Mouse (Mus musculus) neutrophil, adult 83 days (primary cell): ENCODE data around the gene Rps16. TPM values are rescaled to one million over a fixed set of nuclear protein-coding genes. Genes with fewer than 3 reads are reported as not detected.

Experiments
- total RNA-seq, 2 experiments: library from RNA; stranded (reverse); gene quantifications; one replicate each; pipeline ENCODE4 v1.2.4; 2023

The Rps16 gene
- total RNA-seq, result 1,000 to 10,000 TPM; 1,040 to 1,142 TPM

DNA sequence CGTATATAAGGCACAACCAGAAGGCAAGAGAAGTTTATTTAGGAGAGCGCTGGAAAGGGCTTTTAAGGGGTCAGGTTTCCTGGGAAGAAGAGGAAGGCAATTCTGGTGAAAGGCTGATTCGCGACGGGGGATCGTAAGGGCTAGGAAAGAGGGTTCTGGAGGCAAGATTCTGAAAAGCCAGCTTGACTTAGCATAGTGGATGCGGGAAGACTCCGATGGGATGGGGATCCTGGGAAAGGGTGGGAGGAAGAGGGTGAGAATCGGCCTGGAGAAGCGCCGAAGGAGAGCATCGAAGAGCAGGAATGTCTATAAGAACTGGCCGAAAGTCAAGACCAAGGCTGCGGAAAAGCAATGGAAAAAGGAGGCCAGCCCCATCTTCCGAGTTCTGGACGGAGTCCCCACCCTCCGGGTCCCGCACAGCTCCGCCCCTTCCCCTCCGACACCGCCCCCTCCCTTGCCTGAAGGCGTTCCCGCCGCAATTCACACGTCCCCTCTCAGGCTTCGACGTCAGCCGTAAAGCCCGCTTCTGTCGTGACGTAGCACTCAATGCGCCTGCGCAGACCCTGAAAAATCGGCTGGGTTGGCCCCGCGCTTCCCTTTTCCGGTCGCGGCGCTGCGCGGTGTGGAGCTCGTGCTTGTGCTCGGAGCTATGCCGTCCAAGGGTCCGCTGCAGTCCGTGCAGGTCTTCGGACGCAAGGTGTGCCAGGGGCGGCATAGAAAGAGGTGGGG, at the start of gene Rps16:
Gene Rps16, plus strand, starts transcription at position 498 of the 729 bp plus-strand sequence.

DNA sequence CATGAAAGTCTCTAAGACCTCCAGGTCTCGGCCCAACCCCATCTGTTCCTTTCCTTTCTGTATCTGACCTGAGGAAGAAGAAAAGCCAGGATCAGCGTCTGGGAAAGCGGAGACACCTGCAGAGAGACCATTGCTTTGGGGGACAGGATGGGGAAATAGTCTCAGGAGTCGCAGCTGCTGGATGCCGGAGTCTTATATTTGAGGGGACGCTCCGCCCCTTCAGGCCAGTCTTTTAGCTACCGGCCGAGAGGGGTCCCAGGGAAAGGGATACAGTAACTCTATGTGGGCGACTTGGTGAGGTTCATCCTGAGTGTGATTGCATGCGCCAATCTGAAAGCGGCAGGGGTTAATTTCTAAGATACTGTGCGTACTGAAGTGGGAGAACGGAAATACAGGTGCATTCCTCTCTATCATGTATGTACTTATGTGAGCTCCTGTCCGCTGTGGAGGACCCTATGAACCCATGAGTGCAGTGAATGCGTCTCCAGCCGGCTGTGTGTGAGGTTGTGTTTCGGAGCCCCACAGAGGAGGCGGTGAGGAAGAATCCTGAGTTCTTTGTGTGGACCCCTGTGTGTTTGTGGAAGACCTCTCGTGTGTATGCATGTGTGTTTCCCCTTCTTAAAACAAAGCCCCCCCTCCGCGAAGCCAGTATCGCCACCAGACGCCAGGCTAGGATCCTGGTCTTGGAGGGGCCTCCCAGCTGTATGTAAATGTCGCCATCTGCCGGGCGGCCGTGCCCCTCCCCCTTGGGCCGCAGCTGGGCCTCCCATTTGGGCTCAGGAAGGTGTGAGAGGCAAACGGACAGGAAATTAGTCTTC, 48.6 kb upstream of the Rps16 start, which contains the start of gene Dll3:
Gene Dll3, minus strand, starts transcription at position 623 of the 818 bp plus-strand sequence.

DNA sequence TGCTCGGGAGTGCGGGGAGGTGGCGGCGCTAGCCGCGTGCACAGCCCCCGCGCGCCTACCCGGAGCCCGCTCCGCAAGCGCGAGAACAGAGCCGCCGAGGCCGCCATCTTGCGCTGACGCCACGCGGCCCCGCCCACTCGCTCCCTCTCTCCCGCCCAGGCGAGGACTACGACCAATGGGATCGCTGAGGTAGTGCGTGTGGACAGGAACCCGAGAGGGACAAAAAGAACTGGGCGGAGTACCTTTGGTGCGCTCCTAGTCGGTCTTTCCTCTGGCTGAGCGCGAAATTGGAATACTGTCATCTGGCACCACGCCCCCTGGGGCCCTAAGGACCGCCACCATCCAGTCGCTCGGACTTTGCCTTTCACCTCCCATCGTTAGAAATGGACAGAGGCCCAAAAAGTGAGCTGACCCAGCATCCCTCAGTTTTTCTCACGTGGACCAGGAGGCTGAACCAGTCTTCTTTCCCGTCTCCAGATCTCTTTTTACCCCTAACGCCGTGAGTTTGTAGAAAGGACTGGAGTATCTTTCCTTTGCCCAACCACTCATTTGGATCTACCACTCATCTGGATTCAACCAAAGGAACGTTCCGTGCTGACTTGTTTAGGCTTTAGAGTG, 38.4 kb upstream of the Rps16 start, which contains the start of gene Timm50:
Gene Timm50, minus strand, starts transcription at position 147 of the 618 bp plus-strand sequence.

DNA sequence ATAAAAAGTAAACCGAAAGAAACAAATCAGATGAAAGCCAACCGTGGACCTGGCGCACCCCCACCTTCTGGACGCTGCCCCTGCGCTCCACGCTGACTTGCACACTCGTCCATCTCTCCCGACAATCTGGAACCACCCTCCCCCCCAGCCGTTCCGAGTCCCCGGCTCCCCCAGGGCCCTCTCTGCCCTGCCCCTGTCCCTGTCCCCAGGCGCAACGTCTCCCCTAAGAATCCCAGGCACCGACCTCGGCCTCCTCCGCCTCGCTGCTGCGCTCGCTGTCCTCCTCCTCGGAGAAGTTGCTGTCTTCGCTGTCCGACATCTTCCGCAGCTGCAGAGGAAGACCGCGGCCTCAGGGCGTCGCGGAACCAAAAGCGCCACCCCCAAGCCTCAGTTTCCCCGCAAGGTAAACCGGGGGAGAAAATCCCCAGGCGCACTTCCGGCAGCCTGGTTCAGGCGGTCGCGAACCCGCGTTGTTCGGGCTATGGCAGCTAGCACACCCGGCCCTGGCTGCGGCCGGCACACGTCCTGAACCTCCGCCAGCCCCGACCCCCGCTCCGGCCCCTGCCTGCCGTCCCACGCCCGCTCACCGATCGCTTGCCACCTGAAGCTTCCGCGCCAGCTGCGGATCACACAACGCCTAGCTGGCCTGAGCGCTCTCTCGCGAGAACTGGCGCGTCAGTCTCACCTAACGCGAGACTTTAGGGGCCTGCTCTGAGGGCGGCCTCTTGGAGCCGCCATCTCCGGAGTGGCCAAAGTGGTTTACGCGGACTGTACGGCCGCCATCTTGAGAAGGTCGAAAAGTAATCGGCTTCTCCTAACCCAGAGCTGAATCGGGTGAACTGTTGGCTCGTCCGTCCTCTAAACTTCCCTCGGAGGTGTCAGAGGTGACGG, 12.1 kb upstream of the Rps16 start, which contains the start of gene Supt5:
Gene Supt5, minus strand, starts transcription at position 639 of the 891 bp plus-strand sequence.

DNA sequence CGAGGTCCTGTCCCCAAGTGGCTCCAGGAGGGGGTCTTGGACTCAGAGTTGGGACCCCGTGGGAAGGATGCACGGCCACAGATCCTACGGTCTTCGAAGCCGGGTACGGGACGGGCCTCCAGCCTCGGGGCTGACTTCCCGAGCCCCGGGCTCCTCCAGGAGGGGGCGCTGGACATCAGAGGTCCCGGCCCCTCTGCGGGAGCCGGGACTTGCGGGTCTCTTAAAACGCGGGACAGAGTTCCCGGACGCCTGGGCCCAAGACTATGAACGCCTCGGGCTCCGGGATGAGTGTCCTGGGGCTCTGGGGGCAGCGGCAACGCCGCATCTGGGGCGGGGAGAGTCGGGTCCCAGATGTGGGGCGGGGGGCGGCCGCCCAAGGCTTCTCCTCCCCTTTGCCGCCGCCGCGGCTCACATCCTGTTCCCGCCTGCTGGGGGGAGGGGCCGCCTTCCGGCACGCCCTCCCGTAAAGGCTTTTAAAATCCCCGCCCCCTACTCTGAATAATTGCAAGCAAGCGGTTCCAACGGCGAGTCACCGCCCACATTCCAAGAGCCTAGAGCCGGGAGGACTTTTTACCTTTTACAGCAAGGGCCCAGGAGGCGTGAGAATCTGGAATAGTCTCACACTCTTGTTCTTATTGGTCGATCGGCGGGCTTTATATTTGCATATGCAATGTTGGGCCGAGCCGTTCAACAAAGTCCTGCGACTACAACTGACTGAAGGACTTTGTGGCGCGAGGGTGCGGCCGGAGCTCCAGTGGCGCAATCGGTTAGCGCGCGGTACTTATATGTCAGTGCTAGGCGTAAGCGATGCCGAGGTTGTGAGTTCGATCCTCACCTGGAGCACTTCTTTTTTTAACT, 22.0 kb downstream of the Rps16 start, which contains the start of gene Plekhg2:
Gene Plekhg2, minus strand, starts transcription at position 349 of the 858 bp plus-strand sequence.

DNA sequence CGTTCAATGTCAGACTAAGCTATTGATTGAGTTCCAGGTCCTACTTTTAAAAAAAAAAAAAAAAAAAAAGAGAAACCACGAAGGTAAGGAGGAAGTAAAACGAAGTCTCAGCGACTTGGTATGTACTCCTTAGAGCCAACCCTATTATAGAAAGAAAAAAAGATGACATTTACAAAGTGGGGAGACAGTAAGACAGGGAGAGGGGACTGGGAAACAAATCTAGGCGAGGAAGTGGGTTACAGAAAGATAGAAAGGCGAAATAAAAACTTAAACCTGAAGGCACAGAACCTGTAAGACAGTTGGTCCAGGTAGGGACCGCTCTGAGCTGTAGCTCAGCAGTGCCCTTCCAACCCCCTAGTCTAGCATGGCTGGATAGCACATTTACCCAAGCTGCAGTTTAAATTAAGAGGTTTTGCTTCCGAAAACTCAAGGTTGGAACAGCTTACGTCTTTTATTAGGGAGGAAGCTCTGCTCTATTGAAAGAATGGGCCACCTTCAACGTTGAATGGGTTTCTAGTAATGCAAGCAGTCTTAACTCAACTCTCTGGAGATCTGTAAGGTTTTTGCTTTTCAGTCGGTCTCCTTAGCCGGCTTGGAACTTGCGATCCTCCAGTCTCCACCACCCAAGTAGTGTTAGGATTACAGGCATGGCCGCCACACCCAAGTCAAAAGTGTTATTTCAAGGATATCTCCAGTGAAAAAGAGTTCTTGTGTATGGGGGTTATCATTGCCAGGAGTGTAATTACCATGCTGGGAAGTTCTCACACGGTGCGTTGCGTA, 30.0 kb downstream of the Rps16 start, which contains the start of gene Zfp36:
Gene Zfp36, minus strand, starts transcription at position 17 of the 780 bp plus-strand sequence.

DNA sequence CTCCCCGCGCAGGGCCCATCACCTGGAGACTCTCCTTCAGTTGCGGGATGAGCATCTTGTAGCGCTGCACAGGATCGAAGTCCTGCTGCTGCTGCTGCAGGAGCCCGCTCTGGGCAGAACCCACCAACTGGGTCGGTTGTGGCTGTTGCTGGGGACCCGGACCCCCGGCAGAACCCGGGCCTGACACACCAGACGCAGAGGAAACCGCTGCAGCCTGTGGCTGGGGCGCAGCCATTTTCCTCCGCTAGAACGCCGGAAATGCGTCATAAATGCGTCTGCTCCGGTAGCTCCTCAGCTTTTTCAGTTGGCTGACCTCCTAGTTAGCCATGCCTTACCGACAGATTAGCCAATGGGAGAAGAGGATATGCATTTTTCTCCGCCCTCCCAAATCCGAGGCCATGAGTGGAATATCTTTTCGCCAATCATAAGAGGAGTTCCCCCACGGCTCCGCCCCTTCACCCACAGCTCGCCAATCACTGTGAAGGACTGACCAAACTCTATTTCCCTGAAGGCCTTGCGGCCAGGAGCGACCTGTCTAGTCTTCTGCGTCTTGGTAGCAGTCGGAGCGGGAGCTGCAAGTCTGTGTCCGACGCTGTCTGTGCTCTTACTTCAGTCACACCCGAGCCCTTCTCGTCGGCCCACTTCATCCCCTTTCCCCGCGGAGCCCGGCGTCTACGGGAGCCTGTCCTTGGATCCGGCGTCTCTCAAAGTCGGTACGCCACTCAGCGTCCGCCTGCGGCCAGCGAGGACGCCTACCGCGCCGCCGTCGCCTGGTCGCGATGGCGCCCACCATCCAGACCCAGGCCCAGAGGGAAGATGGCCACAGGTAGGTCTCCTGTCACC, 42.2 kb downstream of the Rps16 start, which contains the start of the genes Med29 and Paf1:
Gene Med29, minus strand, starts transcription at position 280 of the 843 bp plus-strand sequence.
Gene Paf1, plus strand, starts transcription at position 523 of the 843 bp plus-strand sequence.

Other genes with a start within 250 kb of the Rps16 start
- not detected for gene 9530053A07Rik, start 221.2 kb upstream of the Rps16 start, total RNA-seq
- gene Fbl, start 180.9 kb upstream of the Rps16 start, total RNA-seq, result 10 to 100 TPM; 69.9 to 73.1 TPM
- gene Dyrk1b, start 171.2 kb upstream of the Rps16 start, total RNA-seq, result 10 to 100 TPM; 11.1 to 13.9 TPM
- gene Eid2, start 82.8 kb upstream of the Rps16 start, total RNA-seq, result 1 to 10 TPM; 1.2 to 1.5 TPM
- gene Eid2b, start 72.9 kb upstream of the Rps16 start, total RNA-seq, result 1 to 10 TPM; 4.5 to 4.7 TPM
- gene Selenov, start 59.5 kb upstream of the Rps16 start, total RNA-seq, result not detected
- not detected for gene Dll3, start 48.4 kb upstream of the Rps16 start, total RNA-seq
- 10 to 100 TPM; 24.3 to 28.2 TPM for gene Timm50, start 38.6 kb upstream of the Rps16 start, total RNA-seq
- 10 to 100 TPM; 72.6 to 73.5 TPM for gene Supt5, start 11.9 kb upstream of the Rps16 start, total RNA-seq
- 10 to 100 TPM; 25.8 to 27.0 TPM for gene Plekhg2, start 21.9 kb downstream of the Rps16 start, total RNA-seq
- gene Zfp36, start 29.6 kb downstream of the Rps16 start, total RNA-seq, result 1,000 to 10,000 TPM; 2,020 to 2,166 TPM
- gene Med29, start 42.1 kb downstream of the Rps16 start, total RNA-seq, result 10 to 100 TPM in 1 of 2 experiments, 1 to 10 TPM in 1; 7.4 to 10.8 TPM
- 10 to 100 TPM; 59.0 to 65.3 TPM for gene Paf1, start 42.3 kb downstream of the Rps16 start, total RNA-seq
- gene Gmfg, start 86.8 kb downstream of the Rps16 start, total RNA-seq, result 100 to 1,000 TPM; 506 TPM
- gene Lrfn1, start 101.3 kb downstream of the Rps16 start, total RNA-seq, result 1 to 10 TPM; 4.0 TPM
- gene Ifnl2, start 159.8 kb downstream of the Rps16 start, total RNA-seq, result not detected
- not detected for gene Ifnl3, start 172.2 kb downstream of the Rps16 start, total RNA-seq
- not detected for gene Sycn, start 190.2 kb downstream of the Rps16 start, total RNA-seq
- gene Nccrp1, start 196.6 kb downstream of the Rps16 start, total RNA-seq, result under 1 TPM; 0.22 to 0.44 TPM
- 10 to 100 TPM; 36.5 to 42.9 TPM for gene Samd4b, start 247.5 kb downstream of the Rps16 start, total RNA-seq
- 10 to 100 TPM; 12.1 to 12.6 TPM for gene Pak4, start 247.5 kb downstream of the Rps16 start, total RNA-seq